In the genomic region with DNA sequence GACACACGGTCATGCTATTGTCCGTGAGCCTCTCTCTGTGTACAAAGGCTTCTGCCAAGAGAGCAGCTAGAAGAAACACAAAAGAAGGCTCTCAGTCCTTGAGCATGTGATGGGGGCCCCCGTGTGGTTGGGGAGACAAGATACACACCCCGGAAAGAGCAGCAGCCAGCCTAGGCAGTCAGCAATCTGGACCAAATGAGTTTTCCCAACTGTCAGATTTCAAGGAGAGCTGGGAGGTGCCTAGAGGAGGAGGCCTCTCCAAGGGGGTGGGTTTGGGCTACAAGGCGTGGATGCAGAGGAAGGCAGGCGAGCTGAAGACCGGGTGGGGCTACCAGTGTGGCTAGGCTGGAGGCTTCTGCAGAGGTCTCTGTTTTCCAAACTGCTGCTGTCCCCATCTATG, we compare ENCODE assay signal across 12 mouse cellular contexts. TPM values are rescaled to one million over a fixed set of nuclear protein-coding genes. Genes with fewer than 3 reads are reported as not detected.
A peak's percentile ranks its signal among the peaks of the same experiment; 100 is the strongest.
DNase-seq lines count a peak whose midpoint lies in the region; ATAC-seq lines count a peak whose summit lies in the region.
"Had no signal": no experiment of that assay in that cellular context is flagged by ENCODE, and none has a peak within 500 bp of the region (broad histone marks: within the 10 kb centered on the region; RNA-seq: fewer than 3 reads in every experiment).

No protein-coding gene starts in this region.

- DNase-seq in kidney, postnatal 36 days, result no peak
- DNase-seq in ovary, postnatal 36 days (ENCODE audit: low spot score), result peak; percentile 18
- no peak for DNase-seq in ovary, postnatal 14 days (ENCODE audit: low spot score)
- DNase-seq in intestine, embryonic 14.5 days (ENCODE audit: low spot score), result no peak
- DNase-seq: adrenal gland, postnatal 25 days; kidney, adult 11 months had no signal

- H3K27me3 ChIP-seq in kidney, embryonic 14.5 days (ENCODE audit: control insufficient read depth, insufficient read depth, low read length), result peaks cover 2% of the 10 kb centered on the region; the same call in 1 of the 2 replicates
- peaks cover 9% of the 10 kb centered on the region; the same call in 1 of the 2 replicates for H3K27me3 ChIP-seq in intestine, embryonic 14.5 days (replicated peaks; ENCODE audit: control insufficient read depth, insufficient read depth, low read length)
- no peaks in the 10 kb centered on the region for H3K27me3 ChIP-seq in stomach, embryonic 15.5 days (replicated peaks)

- H3K4me2 ChIP-seq in kidney, embryonic 14.5 days (replicated peaks; ENCODE audit: low read depth, low read length), result no peak overlapping the region
- H3K4me2 ChIP-seq in intestine, embryonic 14.5 days (ENCODE audit: low read length), result no peak overlapping the region
- H3K4me2 ChIP-seq in stomach, embryonic 15.5 days, result no peak overlapping the region
- H3K4me2 ChIP-seq: neural tube, embryonic 13.5 days had no signal

- no peaks in the 10 kb centered on the region for H3K9me3 ChIP-seq in kidney, embryonic 14.5 days (ENCODE audit: control insufficient read depth, low read length)
- H3K9me3 ChIP-seq in intestine, embryonic 14.5 days (ENCODE audit: control insufficient read depth, low read length), result no peaks in the 10 kb centered on the region
- H3K9me3 ChIP-seq in stomach, embryonic 15.5 days, result no peaks in the 10 kb centered on the region
- H3K9me3 ChIP-seq: G1E; neural tube, embryonic 13.5 days had no signal

- no peak overlapping the region for H3K9ac ChIP-seq in kidney, embryonic 14.5 days (ENCODE audit: low read depth, low read length)
- H3K9ac ChIP-seq in intestine, embryonic 14.5 days (ENCODE audit: low read length), result no peak overlapping the region
- H3K9ac ChIP-seq in stomach, embryonic 15.5 days, result no peak overlapping the region
- H3K9ac ChIP-seq: neural tube, embryonic 13.5 days had no signal

- ATAC-seq in kidney, embryonic 14.5 days (ENCODE audit: low FRiP score, low TSS enrichment), result peak; percentile 63; the same call in 1 of the 2 replicates
- ATAC-seq in intestine, embryonic 14.5 days (replicated peaks; ENCODE audit: low FRiP score, low TSS enrichment, low read depth), result no peak
- ATAC-seq in stomach, embryonic 15.5 days (ENCODE audit: insufficient read depth, low FRiP score, low read depth), result peak; percentile 40; the same call in 1 of the 2 replicates
- ATAC-seq in megakaryocyte, adult 5-6 weeks (ENCODE audit: poor library complexity, severe bottlenecking), result no peak

- 52% methylated on average over 7 of the region's 7 CpGs for WGBS in kidney, embryonic 14.5 days
- 51% methylated on average over 7 of the region's 7 CpGs for WGBS in intestine, embryonic 14.5 days
- WGBS in stomach, embryonic 15.5 days, result 43% methylated on average over 7 of the region's 7 CpGs

- H3K36me3 ChIP-seq in kidney, embryonic 14.5 days (ENCODE audit: control insufficient read depth, insufficient read depth, low read length), result no peaks in the 10 kb centered on the region
- H3K36me3 ChIP-seq in intestine, embryonic 14.5 days (ENCODE audit: control insufficient read depth, insufficient read depth, low read length), result no peaks in the 10 kb centered on the region
- no peaks in the 10 kb centered on the region for H3K36me3 ChIP-seq in stomach, embryonic 15.5 days
- H3K36me3 ChIP-seq: G1E; neural tube, embryonic 13.5 days had no signal

- H3K27ac ChIP-seq in kidney, embryonic 14.5 days (ENCODE audit: low read depth, low read length), result no peak overlapping the region
- peak overlapping the region; percentile 38; the same call in 1 of the 2 replicates for H3K27ac ChIP-seq in intestine, embryonic 14.5 days (ENCODE audit: low read depth)
- H3K27ac ChIP-seq in stomach, embryonic 15.5 days, result peak overlapping the region; percentile 59
- H3K27ac ChIP-seq: neural tube, embryonic 13.5 days had no signal

- no peaks in the 10 kb centered on the region for H3K4me1 ChIP-seq in kidney, embryonic 14.5 days (ENCODE audit: control insufficient read depth, insufficient read depth, low read length)
- H3K4me1 ChIP-seq in intestine, embryonic 14.5 days (replicated peaks; ENCODE audit: control insufficient read depth, insufficient read depth, low read length), result 0 out of 2 replicates have a peak, but pooled peaks cover 4% of the 10 kb centered on the region
- no peaks in the 10 kb centered on the region for H3K4me1 ChIP-seq in stomach, embryonic 15.5 days

- no peak overlapping the region for H3K4me3 ChIP-seq in kidney, embryonic 14.5 days (ENCODE audit: low read length)
- no peak overlapping the region for H3K4me3 ChIP-seq in intestine, embryonic 14.5 days (ENCODE audit: low read depth, low read length)
- H3K4me3 ChIP-seq in stomach, embryonic 15.5 days (replicated peaks), result no peak overlapping the region
- H3K4me3 ChIP-seq: neural tube, embryonic 13.5 days had no signal

RNA-seq across cellular contexts. Expression of gene Rtl9, which starts 35.6 kb away (rescaled TPM):
- 0.13 and 0.14 TPM in 2 replicates for polyA plus RNA-seq in kidney, embryonic 14.5 days (2014; fragmentation: Nextera tagmentation; extraction: Ambion mirVana)
- polyA plus RNA-seq in intestine, embryonic 14.5 days (2014; fragmentation: Nextera tagmentation; extraction: Ambion mirVana), result 0.39 and 0.55 TPM in 2 replicates
- 0.66 and 0.71 TPM in 2 replicates for polyA plus RNA-seq in stomach, embryonic 15.5 days (2015; fragmentation: Nextera tagmentation; extraction: Ambion mirVana)
- total RNA-seq in megakaryocyte, adult 5-6 weeks (2015), result not detected in 2 replicates
- total RNA-seq in megakaryocyte, adult 5-6 weeks (2017), result not detected in 2 replicates
- total RNA-seq: adrenal gland, postnatal 25 days; G1E had no signal
- polyA plus RNA-seq: G1E; heart, embryonic 14.5 days had no signal

Comparison
In these comparisons a context has a peak if more than half of its experiments do, and no peak if none do; other contexts are left out.
1. ATAC-seq: peak in kidney, embryonic 14.5 days (single experiment) and stomach, embryonic 15.5 days (single experiment); none in intestine, embryonic 14.5 days (single experiment) and megakaryocyte, adult 5-6 weeks (single experiment).